Mouse (Mus musculus): Measurements from ENCODE around the gene Tomm40l.

DNA sequence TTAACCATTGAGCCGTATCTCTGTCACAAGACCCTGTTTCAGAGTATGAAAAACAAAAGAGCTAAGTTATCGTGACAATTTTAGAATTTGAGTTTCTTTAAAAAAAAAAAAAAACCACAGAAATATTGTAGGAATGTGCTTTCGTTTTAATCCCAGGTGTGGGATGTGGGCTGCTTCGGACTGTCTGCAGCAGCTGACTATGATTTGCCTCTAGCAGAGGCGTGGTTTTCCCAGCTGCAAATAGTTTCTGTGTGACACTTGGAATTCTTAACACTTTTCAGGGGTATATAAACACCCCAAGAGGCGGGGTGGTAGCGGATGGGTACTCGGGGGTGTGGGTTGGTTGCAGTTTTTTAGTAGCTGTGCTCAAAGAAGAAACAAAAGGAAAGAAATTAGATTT is 23.0 kb upstream of the Tomm40l start:
- no peak for TF ChIP-seq CTCF (conservative IDR thresholded peaks at IDR 0.05; ENCODE audit: insufficient read depth, insufficient read length, low read depth, low read length)
- TF ChIP-seq POLR2A (IDR thresholded peaks at IDR 0.05; ENCODE audit: low read depth, low read length) = no peak

Measured in kidney, adult 2 months (tissue).